Mouse (Mus musculus) heart, postnatal 0 days (tissue): ENCODE results near the gene Ushbp1. TPM values are rescaled to one million over a fixed set of nuclear protein-coding genes. Genes with fewer than 3 reads are reported as not detected.

Experiments
- ATAC-seq: fragments of 200-750 bp; cut with Nextera tagmentation; 2 replicates; pipeline ENCODE4 v1.8.0; 2017; ENCODE audit warnings: low read depth, moderate number of reproducible peaks, moderate library complexity; ENCODE audit not compliant: insufficient read depth
- DNase-seq: peaks from one replicate; pipeline ENCODE4 v3.0.0-alpha.2; 2016; ENCODE audit warnings: low spot score
- H3K27ac ChIP-seq: fragments of 300-500 bp; sonication (generic); 2 replicates; pipeline ENCODE4 v1.5.1; 2014; ENCODE audit warnings: low read depth, mild to moderate bottlenecking
- H3K27me3 ChIP-seq: fragments of 300-500 bp; sonication (generic); 2 replicates; pipeline ENCODE4 v1.6.1; 2014; ENCODE audit warnings: low read length, mixed read lengths; ENCODE audit not compliant: control insufficient read depth, insufficient read depth
- H3K36me3 ChIP-seq: fragments of 300-500 bp; sonication (generic); replicated peaks from 2 replicates; pipeline ENCODE4 v1.6.1; 2014; ENCODE audit warnings: low read length, mixed read lengths; ENCODE audit not compliant: control insufficient read depth, insufficient read depth
- H3K4me1 ChIP-seq: fragments of 300-500 bp; sonication (generic); 2 replicates; pipeline ENCODE4 v1.6.1; 2014; ENCODE audit warnings: antibody characterized with exemption; ENCODE audit not compliant: control insufficient read depth, insufficient read depth
- H3K4me2 ChIP-seq: fragments of 300-500 bp; sonication (generic); 2 replicates; pipeline ENCODE4 v1.6.1; 2014; ENCODE audit warnings: low read depth, mild to moderate bottlenecking, low read length, moderate library complexity
- H3K4me3 ChIP-seq: fragments of 300-500 bp; sonication (generic); 2 replicates; pipeline ENCODE4 v1.5.1; 2014; ENCODE audit warnings: low read depth, low read length
- H3K9ac ChIP-seq: fragments of 300-500 bp; sonication (generic); replicated peaks from 2 replicates; pipeline ENCODE4 v1.6.1; 2014; ENCODE audit warnings: low read depth, low read length, mixed read lengths
- H3K9me3 ChIP-seq: fragments of 300-500 bp; sonication (generic); replicated peaks from 2 replicates; pipeline ENCODE4 v1.6.1; 2016; ENCODE audit warnings: low read length; ENCODE audit not compliant: control insufficient read depth
- CTCF ChIP-seq: IDR thresholded peaks from 2 replicates; pipeline ENCODE4 v1.5.1; 2016; ENCODE audit warnings: antibody characterized with exemption, control low read depth, low read depth
- EP300 ChIP-seq: IDR thresholded peaks from 2 replicates; pipeline ENCODE4 v1.6.1; 2016; ENCODE audit warnings: antibody characterized with exemption, low read depth
- WGBS: fragments of 180-500 bp; shearing (Covaris S2); extraction: QIAGEN DNeasy Blood & Tissue Kit; methylation state at CpG from one replicate; pipeline ENCODE4 v1.1.7; 2014; 5-methylcytosine and 5-hydroxymethylcytosine counted together
- polyA plus RNA-seq: library from polyadenylated mRNA; unstranded; fragments of >200 nt; fragmentation: Nextera tagmentation; extraction: Ambion mirVana; gene quantifications from 2 replicates; pipeline ENCODE4 v1.2.1, GENCODE M21; 2015
- total RNA-seq: library from RNA; depleted of rRNA; stranded (reverse); fragments of >200 nt; gene quantifications from 2 replicates; pipeline ENCODE4 v1.2.3, GENCODE M21; 2014; ENCODE audit warnings: low replicate concordance

Gene Ushbp1
- total and polyA plus RNA-seq, 2 experiments from 2014 or later, result 21.6 to 47.3 TPM

GRCm38 (mm10) chr8:71404951-71405351 lies 9.3 kb upstream of the Ushbp1 start:
- Histone ChIP-seq H3K27me3 (no peaks in the 10 kb centered on the region), H3K4me1 (peaks cover 11% of the 10 kb centered on the region), H3K4me2 (no peak overlapping the region), H3K4me3 (no peak overlapping the region), H3K27ac (no peak overlapping the region), H3K36me3 (peaks cover 14% of the 10 kb centered on the region; the same call in 1 of the 2 replicates), H3K9me3 (no peaks in the 10 kb centered on the region), H3K9ac (no peak overlapping the region)
- ATAC-seq (no peak), DNase-seq (no peak)
- 80% methylated on average over 9 of the region's 9 CpGs for WGBS
- TF ChIP-seq EP300, result no peak
- no peak for TF ChIP-seq CTCF

DNA sequence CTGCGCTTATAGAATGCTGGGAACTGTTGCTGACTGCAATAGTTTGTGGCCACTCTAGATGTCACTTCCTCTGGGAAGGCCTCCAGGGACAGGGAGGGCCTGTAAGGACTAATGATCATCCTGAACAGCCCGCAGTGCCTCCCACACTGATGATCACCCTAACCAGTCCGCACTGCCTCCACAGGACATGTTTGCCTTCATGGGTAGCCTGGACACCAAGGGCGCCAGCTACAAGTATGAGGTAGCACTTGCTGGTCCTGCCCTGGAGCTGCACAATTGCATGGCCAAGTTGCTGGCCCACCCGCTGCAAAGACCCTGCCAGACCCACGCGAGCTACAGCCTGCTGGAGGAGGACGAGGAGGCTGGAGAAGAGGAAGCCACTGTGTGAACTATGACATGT lies 8.4 kb upstream of the Ushbp1 start:
- no peaks in the 10 kb centered on the region for H3K27me3 ChIP-seq
- no peak overlapping the region for H3K4me2 ChIP-seq
- H3K4me1 ChIP-seq, result peaks cover 11% of the 10 kb centered on the region
- 86% methylated on average over 8 of the region's 8 CpGs for WGBS
- no peaks in the 10 kb centered on the region for H3K9me3 ChIP-seq
- no peak overlapping the region for H3K4me3 ChIP-seq
- TF ChIP-seq CTCF, result no peak
- no peak for TF ChIP-seq EP300
- peaks cover 22% of the 10 kb centered on the region for H3K36me3 ChIP-seq
- H3K27ac ChIP-seq, result no peak overlapping the region
- DNase-seq, result no peak
- H3K9ac ChIP-seq, result no peak overlapping the region
- ATAC-seq, result no peak

DNA sequence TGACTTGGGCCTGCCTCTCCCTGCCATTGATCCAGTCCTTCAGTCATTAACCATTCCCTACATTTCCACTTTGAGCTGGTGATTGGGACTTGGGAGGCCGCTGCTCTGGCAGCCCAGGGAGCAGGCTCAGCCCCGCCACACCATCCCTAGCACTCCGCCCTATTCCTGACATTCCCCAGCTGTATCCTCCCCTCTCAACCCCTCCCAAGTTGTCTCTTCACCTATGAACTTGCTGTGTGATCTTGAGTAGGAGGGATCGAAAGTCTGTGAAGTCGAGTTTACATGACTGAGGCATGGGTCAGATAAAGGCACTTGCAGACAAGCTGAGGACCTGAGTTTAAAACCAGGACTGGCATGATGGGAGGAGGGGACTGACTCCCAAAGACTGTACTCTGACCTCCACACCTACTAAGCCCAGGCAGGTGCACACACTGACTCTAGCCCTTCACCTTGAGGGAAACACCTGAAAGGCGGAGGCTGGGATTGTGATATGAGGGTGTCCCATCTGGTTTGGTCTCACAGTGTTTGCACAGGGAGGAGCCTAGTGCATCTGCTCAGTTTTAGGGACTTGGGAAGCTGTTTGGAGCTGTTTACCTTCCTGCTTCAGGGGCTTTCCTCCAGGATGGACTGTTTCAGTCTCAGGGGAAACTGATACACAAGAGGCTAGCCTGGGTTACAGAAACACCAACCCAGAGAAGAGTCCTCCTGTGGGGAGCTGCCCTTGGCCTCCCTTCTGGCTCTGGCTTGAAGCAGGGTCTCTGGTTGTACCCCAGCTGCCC lies 7.7 kb upstream of the Ushbp1 start:
- no peak overlapping the region for H3K9ac ChIP-seq
- TF ChIP-seq EP300 (no peak), CTCF (no peak)
- no peaks in the 10 kb centered on the region for H3K9me3 ChIP-seq
- no peaks in the 10 kb centered on the region for H3K27me3 ChIP-seq
- WGBS, result 76% methylated on average over 6 of the region's 6 CpGs
- ATAC-seq (no peak), DNase-seq (no peak)
- H3K4me3 ChIP-seq, result no peak overlapping the region
- no peak overlapping the region for H3K4me2 ChIP-seq
- H3K27ac ChIP-seq, result no peak overlapping the region
- peaks cover 11% of the 10 kb centered on the region for H3K4me1 ChIP-seq
- H3K36me3 ChIP-seq, result peaks cover 22% of the 10 kb centered on the region

DNA sequence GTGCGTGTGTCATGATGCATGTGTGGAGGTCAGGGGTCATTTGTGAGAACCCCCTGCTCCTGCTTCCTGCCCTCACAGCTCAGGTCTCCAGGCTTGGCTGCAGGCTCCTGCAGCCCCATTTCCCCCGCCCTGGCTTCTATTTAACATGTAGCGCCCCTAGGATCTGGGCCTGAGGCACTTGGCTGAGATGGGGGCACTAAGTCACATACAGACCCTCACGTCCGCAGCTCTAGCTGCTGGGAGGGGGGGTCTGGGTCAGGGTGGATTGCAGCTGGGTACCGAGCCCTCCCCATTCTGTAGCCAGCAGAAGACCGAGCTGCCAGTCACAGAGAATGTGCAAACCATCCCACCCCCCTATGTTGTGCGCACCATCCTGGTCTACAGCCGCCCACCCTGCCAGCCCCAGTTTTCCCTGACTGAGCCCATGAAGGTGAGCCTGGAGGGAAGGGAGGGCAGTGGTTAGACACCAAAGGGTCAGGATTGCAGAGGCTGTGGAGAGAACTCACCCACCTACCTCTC lies 6.9 kb upstream of the Ushbp1 start:
- Histone ChIP-seq H3K9me3 (no peaks in the 10 kb centered on the region), H3K4me2 (no peak overlapping the region), H3K4me1 (peaks cover 11% of the 10 kb centered on the region), H3K36me3 (peaks cover 20% of the 10 kb centered on the region), H3K27ac (no peak overlapping the region), H3K4me3 (no peak overlapping the region), H3K9ac (no peak overlapping the region), H3K27me3 (no peaks in the 10 kb centered on the region)
- ATAC-seq (no peak), DNase-seq (no peak)
- 89% methylated on average over 9 of the region's 9 CpGs for WGBS
- TF ChIP-seq CTCF (no peak), EP300 (no peak)

GRCm38 (mm10) chr8:71401454-71401853 lies 5.9 kb upstream of the Ushbp1 start:
- H3K9me3 ChIP-seq, result no peaks in the 10 kb centered on the region
- ATAC-seq, result no peak
- no peak for DNase-seq

GRCm38 (mm10) chr8:71400826-71401225 lies 5.2 kb upstream of the Ushbp1 start:
- H3K9ac ChIP-seq, result no peak overlapping the region
- H3K4me1 ChIP-seq, result no peaks in the 10 kb centered on the region
- no peak for ATAC-seq
- DNase-seq, result no peak
- H3K27me3 ChIP-seq, result no peaks in the 10 kb centered on the region
- H3K4me3 ChIP-seq, result no peak overlapping the region
- no peak overlapping the region for H3K27ac ChIP-seq
- no peak overlapping the region for H3K4me2 ChIP-seq
- peaks cover 17% of the 10 kb centered on the region for H3K36me3 ChIP-seq
- no peaks in the 10 kb centered on the region for H3K9me3 ChIP-seq
- WGBS, result 87% methylated on average over 2 of the region's 2 CpGs
- TF ChIP-seq EP300 (no peak), CTCF (no peak)

More at GRCm38 (mm10) chr8:71401454-71401853, 5.9 kb upstream of the Ushbp1 start:
- Histone ChIP-seq H3K4me3 (no peak overlapping the region), H3K27ac (no peak overlapping the region), H3K4me2 (no peak overlapping the region), H3K4me1 (peaks cover 5% of the 10 kb centered on the region), H3K36me3 (peaks cover 17% of the 10 kb centered on the region), H3K9ac (no peak overlapping the region), H3K27me3 (no peaks in the 10 kb centered on the region)
- TF ChIP-seq EP300, result no peak
- no peak for TF ChIP-seq CTCF
